Mouse (Mus musculus) stomach, embryonic 15.5 days (tissue): ENCODE data around the gene D930020B18Rik. TPM values are rescaled to one million over a fixed set of nuclear protein-coding genes. Genes with fewer than 3 reads are reported as not detected.

ENCODE experiments used
- microRNA-seq: library from miRNA; unstranded; fragments of <30 nt; microRNA quantifications from one replicate; pipeline ENCODE4, GENCODE M21; 2016
- polyA plus RNA-seq: library from polyadenylated mRNA; unstranded; fragments of >200 nt; fragmentation: Nextera tagmentation; extraction: Ambion mirVana; gene quantifications from 2 replicates; pipeline ENCODE4 v1.2.1, GENCODE M21; 2015

The D930020B18Rik gene
- polyA plus RNA-seq, 1 experiment from 2014 or later: 0.89 TPM

Small RNA genes within 50 kb of the gene (microRNA-seq; reads per million reads assigned to microRNA genes)
- gene Gm24330: not detected

Other genes starting within 250 kb of the D930020B18Rik start
- 22.4 and 25.7 TPM in 2 replicates for gene Rassf3, start 165.2 kb upstream of the D930020B18Rik start, polyA plus RNA-seq
- 30.1 and 33.1 TPM in 2 replicates for gene Tbk1, start 54.8 kb upstream of the D930020B18Rik start, polyA plus RNA-seq
- 54.4 and 55.5 TPM in 2 replicates for gene Xpot, start 15.3 kb upstream of the D930020B18Rik start, polyA plus RNA-seq
- 2.7 and 3.2 TPM in 2 replicates for gene BC048403, start 98.3 kb downstream of the D930020B18Rik start, polyA plus RNA-seq